Mouse (Mus musculus) layer of hippocampus, postnatal 25 days (tissue): ENCODE measurements around the gene Lrr1. TPM values are rescaled to one million over a fixed set of nuclear protein-coding genes. Genes with fewer than 3 reads are reported as not detected.

Experiments
- DNase-seq, 2 experiments: peaks; one replicate each; pipeline ENCODE4 v3.0.0; 2022; ENCODE audit warnings: mixed read lengths in 2 of 2, low spot score in 1 of 2; ENCODE audit errors: extremely low spot score in 1 of 2
- total RNA-seq, 2 experiments: library from RNA; stranded (reverse); gene quantifications; 2 replicates each; pipeline ENCODE4 v1.2.3; 2021

Lrr1 gene
- total RNA-seq: not detected

- peak; percentile 81 to 90 for DNase-seq
These were observed at the start of gene Lrr1 for GRCm38 (mm10) chr12:69168461-69169106. Gene Lrr1 (plus strand): TSS chr12:69168814.

GRCm38 (mm10) chr12:69119908-69120307 lies 48.7 kb upstream of the Lrr1 start:
- DNase-seq: no peak

GRCm38 (mm10) chr12:69122801-69123200 lies 45.8 kb upstream of the Lrr1 start:
- DNase-seq: no peak

- DNase-seq: no peak
These were observed 43.5 kb upstream of the Lrr1 start for GRCm38 (mm10) chr12:69125066-69125465.

- DNase-seq: peak in 1 of 2 experiments; percentile 9
These were observed 41.4 kb upstream of the Lrr1 start for GRCm38 (mm10) chr12:69127170-69127569.

- DNase-seq: no peak
These were observed 41.0 kb upstream of the Lrr1 start for GRCm38 (mm10) chr12:69127626-69128025.

GRCm38 (mm10) chr12:69129634-69130310 lies 38.8 kb upstream of the Lrr1 start:
- DNase-seq: no peak

- no peak for DNase-seq
These were observed 38.1 kb upstream of the Lrr1 start for GRCm38 (mm10) chr12:69130486-69130885.

GRCm38 (mm10) chr12:69131267-69131666 lies 37.3 kb upstream of the Lrr1 start:
- DNase-seq: no peak

- DNase-seq: peak; percentile 17 to 65
These were observed 36.6 kb upstream of the Lrr1 start for GRCm38 (mm10) chr12:69131981-69132380.

- no peak for DNase-seq
These were observed 29.4 kb upstream of the Lrr1 start for GRCm38 (mm10) chr12:69139201-69139600.

GRCm38 (mm10) chr12:69139841-69140240 lies 28.8 kb upstream of the Lrr1 start:
- DNase-seq: no peak

GRCm38 (mm10) chr12:69143460-69143859 lies 25.2 kb upstream of the Lrr1 start:
- no peak for DNase-seq

- DNase-seq: no peak
These were observed 21.4 kb upstream of the Lrr1 start for GRCm38 (mm10) chr12:69147166-69147735.

GRCm38 (mm10) chr12:69150049-69150448 lies 18.6 kb upstream of the Lrr1 start:
- DNase-seq: no peak

- no peak for DNase-seq
These were observed 12.7 kb upstream of the Lrr1 start for GRCm38 (mm10) chr12:69155923-69156322.

GRCm38 (mm10) chr12:69156436-69156835 lies 12.2 kb upstream of the Lrr1 start:
- DNase-seq: no peak

GRCm38 (mm10) chr12:69157107-69157506 lies 11.5 kb upstream of the Lrr1 start:
- DNase-seq: no peak

- DNase-seq: no peak
These were observed 10.2 kb upstream of the Lrr1 start for GRCm38 (mm10) chr12:69158366-69158764.

- DNase-seq: peak; percentile 93 to 96
These were observed 9.6 kb upstream of the Lrr1 start, which contains the start of gene Rps29 for GRCm38 (mm10) chr12:69158765-69159577. Gene Rps29 (minus strand): TSS chr12:69159186.

GRCm38 (mm10) chr12:69159578-69159940 lies 9.1 kb upstream of the Lrr1 start:
- no peak for DNase-seq
